Mouse (Mus musculus) megakaryocyte, embryonic 14.5 days (primary cell): Measurements from ENCODE around the gene Gm20662. TPM values are rescaled to one million over a fixed set of nuclear protein-coding genes. Genes with fewer than 3 reads are reported as not detected.

Source experiments
- H3K27me3 ChIP-seq: replicated peaks from 2 replicates; pipeline ENCODE3; 2012; ENCODE audit warnings: inconsistent platforms
- H3K36me3 ChIP-seq: replicated peaks from 2 replicates; pipeline ENCODE3; 2012; ENCODE audit warnings: low read length, inconsistent platforms, mixed read lengths
- H3K4me1 ChIP-seq: 2 replicates; pipeline ENCODE4 v1.6.1; 2012; ENCODE audit warnings: inconsistent platforms
- H3K4me3 ChIP-seq: replicated peaks from 2 replicates; pipeline ENCODE3; 2012; ENCODE audit warnings: moderate library complexity, mild to moderate bottlenecking, inconsistent platforms
- H3K9me3 ChIP-seq: 2 replicates; pipeline ENCODE4 v1.6.1; 2012; ENCODE audit warnings: inconsistent platforms
- FLI1 ChIP-seq: IDR thresholded peaks from 2 replicates; pipeline ENCODE4 v1.6.1; 2012; ENCODE audit warnings: low read length, inconsistent platforms, mixed read lengths
- GATA1 ChIP-seq: IDR thresholded peaks from 3 replicates; pipeline ENCODE4 v1.6.1; 2012; ENCODE audit warnings: mixed read lengths, low read length, inconsistent platforms, borderline replicate concordance
- polyA plus RNA-seq: library from polyadenylated mRNA; stranded (reverse); fragments of >175 nt; gene quantifications from 2 replicates; pipeline ENCODE4 v1.2.3, GENCODE M21; 2012; ENCODE audit warnings: low replicate concordance; ENCODE audit not compliant: insufficient read depth

The Gm20662 gene
- polyA plus RNA-seq, 1 experiment = 3.2 TPM

GRCm38 (mm10) chr9:108046582-108046981, 50.4 kb downstream of the Gm20662 start:
- no peaks in the 10 kb centered on the region for H3K9me3 ChIP-seq
- peak overlapping the region; percentile 33 for H3K4me3 ChIP-seq
- peaks cover 82% of the 10 kb centered on the region for H3K4me1 ChIP-seq
- H3K27me3 ChIP-seq = no peaks in the 10 kb centered on the region
- H3K36me3 ChIP-seq = peaks cover 80% of the 10 kb centered on the region
- no peak for TF ChIP-seq FLI1
- no peak for TF ChIP-seq GATA1

- H3K27me3 ChIP-seq = no peaks in the 10 kb centered on the region
- peaks cover 79% of the 10 kb centered on the region for H3K36me3 ChIP-seq
- no peaks in the 10 kb centered on the region for H3K9me3 ChIP-seq
- peaks cover 83% of the 10 kb centered on the region for H3K4me1 ChIP-seq
- no peak for TF ChIP-seq GATA1
- peak overlapping the region; percentile 99 for H3K4me3 ChIP-seq
Observed at GRCm38 (mm10) chr9:108047601-108048565, 51.7 kb downstream of the Gm20662 start.

- peaks cover 78% of the 10 kb centered on the region for H3K36me3 ChIP-seq
- no peak for TF ChIP-seq GATA1
- no peak for TF ChIP-seq FLI1
- no peaks in the 10 kb centered on the region for H3K27me3 ChIP-seq
- no peaks in the 10 kb centered on the region for H3K9me3 ChIP-seq
- H3K4me1 ChIP-seq = peaks cover 87% of the 10 kb centered on the region
- H3K4me3 ChIP-seq = peak overlapping the region; percentile 99
Observed at GRCm38 (mm10) chr9:108048566-108048955, 52.4 kb downstream of the Gm20662 start.

- peak within 1 kb of the TSS; percentile 99 for H3K4me3 ChIP-seq
- peaks cover 80% of the 10 kb centered on the region for H3K36me3 ChIP-seq
- H3K4me1 ChIP-seq = peaks cover 91% of the 10 kb centered on the region
- TF ChIP-seq FLI1 = no peak
- TF ChIP-seq GATA1 = no peak
- no peaks in the 10 kb centered on the region for H3K27me3 ChIP-seq
- no peaks in the 10 kb centered on the region for H3K9me3 ChIP-seq
Observed at GRCm38 (mm10) chr9:108049016-108049455, 52.9 kb downstream of the Gm20662 start, which contains the start of gene Gmppb. TSS of gene Gmppb (plus strand) at chr9:108049242.

GRCm38 (mm10) chr9:108049561-108050251, 53.6 kb downstream of the Gm20662 start:
- Histone ChIP-seq H3K4me1 (peaks cover 95% of the 10 kb centered on the region), H3K27me3 (no peaks in the 10 kb centered on the region), H3K36me3 (peaks cover 83% of the 10 kb centered on the region), H3K4me3 (peak overlapping the region; percentile 99), H3K9me3 (no peaks in the 10 kb centered on the region)
- TF ChIP-seq FLI1 (no peak), GATA1 (no peak)

GRCm38 (mm10) chr9:108051184-108051930, 55.2 kb downstream of the Gm20662 start:
- peaks cover 83% of the 10 kb centered on the region for H3K36me3 ChIP-seq

GRCm38 (mm10) chr9:108051931-108052220, 55.7 kb downstream of the Gm20662 start:
- TF ChIP-seq GATA1 (no peak), FLI1 (no peak)
- H3K27me3 ChIP-seq = no peaks in the 10 kb centered on the region
- H3K9me3 ChIP-seq = no peaks in the 10 kb centered on the region
- no peak overlapping the region for H3K4me3 ChIP-seq
- peaks cover 91% of the 10 kb centered on the region for H3K4me1 ChIP-seq
- H3K36me3 ChIP-seq = peaks cover 83% of the 10 kb centered on the region

More at GRCm38 (mm10) chr9:108051184-108051930, 55.2 kb downstream of the Gm20662 start:
- Histone ChIP-seq H3K9me3 (no peaks in the 10 kb centered on the region), H3K4me3 (peak overlapping the region; percentile 48), H3K27me3 (no peaks in the 10 kb centered on the region), H3K4me1 (peaks cover 94% of the 10 kb centered on the region)
- TF ChIP-seq GATA1 (no peak), FLI1 (no peak)

- no peaks in the 10 kb centered on the region for H3K27me3 ChIP-seq
- no peaks in the 10 kb centered on the region for H3K9me3 ChIP-seq
- H3K4me3 ChIP-seq = no peak overlapping the region
- TF ChIP-seq GATA1 = no peak
- no peak for TF ChIP-seq FLI1
- H3K36me3 ChIP-seq = peaks cover 83% of the 10 kb centered on the region
- peaks cover 91% of the 10 kb centered on the region for H3K4me1 ChIP-seq
Observed at GRCm38 (mm10) chr9:108052411-108052810, 56.3 kb downstream of the Gm20662 start.

GRCm38 (mm10) chr9:108052885-108053664, 56.9 kb downstream of the Gm20662 start, which contains the start of gene Amigo3:
TSS of gene Amigo3 (plus strand) at chr9:108053159.
- H3K9me3 ChIP-seq = no peaks in the 10 kb centered on the region
- H3K4me1 ChIP-seq = peaks cover 90% of the 10 kb centered on the region
- TF ChIP-seq GATA1 (no peak), FLI1 (no peak)
- peaks cover 83% of the 10 kb centered on the region for H3K36me3 ChIP-seq
- no peaks in the 10 kb centered on the region for H3K27me3 ChIP-seq
- H3K4me3 ChIP-seq = peak within 1 kb of the TSS; percentile 91
